Mouse (Mus musculus): ENCODE results near the gene Sik2. TPM values are rescaled to one million over a fixed set of nuclear protein-coding genes. Genes with fewer than 3 reads are reported as not detected.

The Sik2 gene
- polyA plus RNA-seq, 1 experiment from 2014 or later = 13.1 TPM

DNA sequence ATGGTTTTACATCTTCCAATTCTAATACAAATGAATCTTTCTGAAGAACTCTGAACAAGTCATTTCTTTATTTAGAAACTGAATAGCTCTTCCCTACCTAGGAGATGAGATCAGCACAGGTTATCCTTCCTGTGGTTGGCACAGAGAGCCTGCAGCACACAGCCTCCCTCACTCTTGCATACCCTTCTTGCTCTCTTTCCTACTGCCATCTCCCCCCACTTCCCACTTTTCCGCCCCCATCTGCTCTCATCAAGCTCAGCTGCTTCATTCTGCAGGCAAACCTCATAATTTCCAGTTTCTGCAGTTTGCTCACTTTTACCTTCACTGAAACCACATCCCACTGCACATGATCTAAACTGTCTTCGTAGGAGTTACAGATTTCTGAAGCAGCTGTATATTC is 42.6 kb downstream of the Sik2 start:
- H3K4me2 ChIP-seq = no peak overlapping the region
- H3K4me3 ChIP-seq (ENCODE audit: low read depth, low read length) = no peak overlapping the region
- no peak for DNase-seq (ENCODE audit: low spot score, missing footprints)
- ATAC-seq (ENCODE audit: low FRiP score) = no peak
- no peaks in the 10 kb centered on the region for H3K36me3 ChIP-seq (ENCODE audit: control insufficient read depth, insufficient read depth, low read length)
- no peaks in the 10 kb centered on the region for H3K27me3 ChIP-seq (ENCODE audit: control insufficient read depth, insufficient read depth, low read length)
- H3K9ac ChIP-seq (ENCODE audit: low read length) = no peak overlapping the region
- H3K27ac ChIP-seq (ENCODE audit: low read depth, low read length) = no peak overlapping the region
- H3K4me1 ChIP-seq (ENCODE audit: control insufficient read depth, insufficient read depth, low read length) = no peaks in the 10 kb centered on the region
- no peaks in the 10 kb centered on the region for H3K9me3 ChIP-seq (ENCODE audit: control insufficient read depth, low read length)
- WGBS = 83% methylated on average over 2 of the region's 2 CpGs

DNA sequence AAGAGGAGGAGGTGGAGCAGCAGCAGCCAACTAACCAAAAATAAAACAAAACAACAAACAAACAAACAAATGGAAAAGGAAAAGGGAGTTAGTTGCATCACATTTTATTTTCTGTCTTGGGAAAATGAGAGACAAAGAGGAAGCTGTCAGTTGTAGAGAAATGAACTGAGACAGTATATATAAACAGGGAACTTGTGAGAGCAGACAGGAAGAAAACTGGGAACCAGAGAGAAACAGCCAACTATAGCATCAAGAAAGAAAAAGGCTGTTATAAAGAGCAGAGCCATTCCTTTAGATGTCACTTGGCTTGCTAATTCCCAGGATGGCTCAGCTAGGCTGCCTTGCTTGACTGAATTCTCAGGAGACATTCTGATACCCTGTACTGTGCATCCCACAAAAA is 43.5 kb downstream of the Sik2 start:
- no peak overlapping the region for H3K27ac ChIP-seq (ENCODE audit: low read depth, low read length)

DNA sequence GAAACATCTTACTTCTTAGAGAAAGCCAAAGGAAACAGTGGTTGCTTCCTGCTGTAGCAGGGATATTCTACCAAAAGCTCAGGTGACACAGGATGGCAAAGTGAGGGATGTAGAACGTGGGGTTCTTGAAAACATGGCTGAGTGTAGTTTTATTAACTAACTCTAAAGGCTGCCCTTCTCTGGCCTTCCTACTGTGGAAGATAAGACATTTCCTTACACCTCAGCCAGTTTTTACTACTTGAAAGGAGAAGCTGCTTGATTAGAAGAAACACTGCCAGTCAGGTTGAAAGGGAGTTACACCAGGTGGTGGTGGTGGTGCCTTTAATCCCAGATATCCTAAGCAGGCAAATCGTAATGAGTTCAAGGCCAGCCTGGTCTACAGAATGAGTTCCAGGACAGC is 44.0 kb downstream of the Sik2 start:
- ATAC-seq (ENCODE audit: low FRiP score) (no peak), DNase-seq (ENCODE audit: low spot score, missing footprints) (no peak)
- Histone ChIP-seq H3K36me3 (ENCODE audit: control insufficient read depth, insufficient read depth, low read length) (no peaks in the 10 kb centered on the region), H3K4me2 (no peak overlapping the region), H3K9ac (ENCODE audit: low read length) (no peak overlapping the region), H3K27me3 (ENCODE audit: control insufficient read depth, insufficient read depth, low read length) (no peaks in the 10 kb centered on the region), H3K9me3 (ENCODE audit: control insufficient read depth, low read length) (no peaks in the 10 kb centered on the region), H3K4me3 (ENCODE audit: low read depth, low read length) (no peak overlapping the region), H3K4me1 (ENCODE audit: control insufficient read depth, insufficient read depth, low read length) (no peaks in the 10 kb centered on the region), H3K27ac (ENCODE audit: low read depth, low read length) (no peak overlapping the region)
- WGBS = 82% methylated on average over 2 of the region's 2 CpGs

More for the DNA sequence above, 43.5 kb downstream of the Sik2 start:
- Histone ChIP-seq H3K4me1 (ENCODE audit: control insufficient read depth, insufficient read depth, low read length) (no peaks in the 10 kb centered on the region), H3K9me3 (ENCODE audit: control insufficient read depth, low read length) (no peaks in the 10 kb centered on the region), H3K4me3 (ENCODE audit: low read depth, low read length) (no peak overlapping the region), H3K4me2 (no peak overlapping the region), H3K36me3 (ENCODE audit: control insufficient read depth, insufficient read depth, low read length) (no peaks in the 10 kb centered on the region), H3K9ac (ENCODE audit: low read length) (no peak overlapping the region), H3K27me3 (ENCODE audit: control insufficient read depth, insufficient read depth, low read length) (no peaks in the 10 kb centered on the region)
- ATAC-seq (ENCODE audit: low FRiP score) = no peak
- no peak for DNase-seq (ENCODE audit: low spot score, missing footprints)

DNA sequence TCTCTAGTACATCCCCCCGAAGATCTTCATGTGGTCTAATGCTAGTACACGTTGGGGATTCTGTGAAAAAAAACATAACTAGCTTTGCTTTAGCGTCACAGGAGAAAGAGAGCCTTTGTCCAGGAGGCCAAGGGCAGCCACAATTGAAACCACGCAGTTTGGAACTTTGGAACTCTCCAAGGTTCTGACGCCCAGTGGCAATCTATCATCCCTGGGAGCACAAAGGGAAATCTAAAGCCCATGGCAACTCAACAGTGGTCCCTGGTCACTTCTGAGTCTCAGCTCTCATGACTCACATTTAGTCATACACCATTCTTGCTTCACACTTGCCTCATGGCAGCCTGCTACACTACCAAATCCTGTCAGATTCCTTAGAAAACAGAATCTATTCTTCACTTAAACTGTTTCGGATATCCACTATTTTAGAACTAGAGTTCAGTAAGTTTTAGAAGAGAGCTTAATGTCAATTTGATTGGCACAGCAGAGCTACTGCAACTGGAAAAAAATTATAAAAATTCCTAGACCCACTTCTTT is 50.9 kb downstream of the Sik2 start:
- Histone ChIP-seq H3K27me3 (ENCODE audit: control insufficient read depth, insufficient read depth, low read length) (no peaks in the 10 kb centered on the region), H3K4me3 (ENCODE audit: low read depth, low read length) (no peak overlapping the region), H3K36me3 (ENCODE audit: control insufficient read depth, insufficient read depth, low read length) (no peaks in the 10 kb centered on the region), H3K9me3 (ENCODE audit: control insufficient read depth, low read length) (no peaks in the 10 kb centered on the region), H3K4me1 (ENCODE audit: control insufficient read depth, insufficient read depth, low read length) (no peaks in the 10 kb centered on the region), H3K4me2 (no peak overlapping the region), H3K9ac (ENCODE audit: low read length) (no peak overlapping the region), H3K27ac (ENCODE audit: low read depth, low read length) (no peak overlapping the region)
- ATAC-seq (ENCODE audit: low FRiP score) = no peak
- DNase-seq (ENCODE audit: low spot score, missing footprints) = peak; percentile 89
- WGBS = 55% methylated on average over 6 of the region's 6 CpGs

DNA sequence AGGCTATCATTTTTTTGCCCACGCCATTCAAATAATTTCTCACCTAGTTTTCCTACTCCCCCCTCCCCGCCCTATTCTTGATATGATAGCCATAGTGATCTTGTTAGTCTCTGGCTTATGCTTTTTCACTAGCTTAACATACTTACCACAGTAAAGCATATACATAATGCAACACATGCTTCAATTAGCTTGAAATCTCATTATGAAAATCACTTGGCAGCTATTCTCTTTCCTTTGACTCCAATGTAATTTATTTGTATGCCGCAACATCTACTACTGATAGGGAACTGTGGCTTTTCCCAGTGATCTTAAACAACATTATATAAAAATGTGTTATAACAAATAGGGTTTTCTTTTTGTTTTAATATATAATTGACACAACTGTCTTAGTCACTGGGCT is 53.7 kb downstream of the Sik2 start:
- Histone ChIP-seq H3K4me2 (no peak overlapping the region), H3K9me3 (ENCODE audit: control insufficient read depth, low read length) (no peaks in the 10 kb centered on the region), H3K4me3 (ENCODE audit: low read depth, low read length) (no peak overlapping the region), H3K36me3 (ENCODE audit: control insufficient read depth, insufficient read depth, low read length) (no peaks in the 10 kb centered on the region), H3K27me3 (ENCODE audit: control insufficient read depth, insufficient read depth, low read length) (no peaks in the 10 kb centered on the region), H3K9ac (ENCODE audit: low read length) (no peak overlapping the region), H3K4me1 (ENCODE audit: control insufficient read depth, insufficient read depth, low read length) (no peaks in the 10 kb centered on the region), H3K27ac (ENCODE audit: low read depth, low read length) (no peak overlapping the region)
- DNase-seq (ENCODE audit: low spot score, missing footprints) (no peak), ATAC-seq (ENCODE audit: low FRiP score) (no peak)
- 97% methylated on average over 3 of the region's 3 CpGs for WGBS

DNA sequence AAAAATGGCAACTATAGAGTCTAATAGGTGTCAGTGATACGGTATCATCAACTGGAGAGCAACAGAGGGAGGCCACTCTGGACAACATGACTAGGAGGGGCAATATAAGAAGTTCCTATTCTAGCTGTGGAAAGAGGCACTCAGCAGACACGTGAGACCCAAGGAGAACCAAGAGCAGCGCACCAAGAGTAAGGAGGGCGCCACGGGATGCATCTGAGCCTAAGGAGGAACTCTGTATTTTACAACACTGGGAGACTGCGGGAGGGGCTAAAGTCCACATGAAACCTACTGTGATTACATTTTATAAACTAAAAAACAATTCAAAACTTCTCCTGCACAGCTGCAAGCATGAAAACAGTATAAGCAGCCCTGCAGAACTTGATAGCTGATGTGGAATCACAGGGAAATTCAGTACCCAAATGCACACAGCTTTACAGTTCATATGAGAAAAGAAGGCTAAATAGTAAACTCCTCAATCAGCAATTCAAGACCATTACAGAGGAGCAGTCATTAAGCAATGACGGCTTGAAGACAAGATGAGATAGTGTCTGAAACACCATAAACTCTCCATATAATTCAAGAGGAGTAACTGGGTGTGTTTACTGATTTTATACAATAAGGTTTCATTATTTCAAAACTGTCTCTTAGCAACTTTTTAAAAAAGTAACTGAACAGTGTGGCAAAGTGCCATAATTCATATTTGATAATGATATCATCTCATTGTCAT is 60.6 kb downstream of the Sik2 start:
- WGBS = 95% methylated on average over 7 of the region's 7 CpGs
- no peaks in the 10 kb centered on the region for H3K4me1 ChIP-seq (ENCODE audit: control insufficient read depth, insufficient read depth, low read length)
- H3K4me2 ChIP-seq = no peak overlapping the region
- H3K27ac ChIP-seq (ENCODE audit: low read depth, low read length) = no peak overlapping the region
- no peaks in the 10 kb centered on the region for H3K9me3 ChIP-seq (ENCODE audit: control insufficient read depth, low read length)
- H3K27me3 ChIP-seq (ENCODE audit: control insufficient read depth, insufficient read depth, low read length) = no peaks in the 10 kb centered on the region
- DNase-seq (ENCODE audit: low spot score, missing footprints) (no peak), ATAC-seq (ENCODE audit: low FRiP score) (no peak)
- H3K9ac ChIP-seq (ENCODE audit: low read length) = no peak overlapping the region
- no peak overlapping the region for H3K4me3 ChIP-seq (ENCODE audit: low read depth, low read length)
- H3K36me3 ChIP-seq (ENCODE audit: control insufficient read depth, insufficient read depth, low read length) = no peaks in the 10 kb centered on the region

DNA sequence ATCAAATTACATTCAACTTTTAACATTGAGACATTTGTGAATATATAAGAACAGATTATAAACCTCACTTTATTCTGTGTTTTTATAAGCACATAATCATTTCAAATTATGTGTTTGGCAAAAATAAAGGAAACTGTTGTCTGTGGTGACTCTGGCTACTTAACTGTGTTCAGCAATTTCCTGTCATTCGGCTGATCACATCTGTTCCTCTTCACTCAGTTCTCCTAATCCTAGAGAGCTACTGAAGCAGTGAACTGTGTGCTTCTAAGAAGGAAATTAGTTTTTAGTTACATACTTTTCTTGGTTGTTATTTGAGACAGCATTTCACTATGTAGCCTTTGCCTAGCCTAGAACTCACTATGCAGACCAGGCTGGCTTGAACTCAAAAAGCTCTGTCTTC is 62.5 kb downstream of the Sik2 start:
- no peaks in the 10 kb centered on the region for H3K27me3 ChIP-seq (ENCODE audit: control insufficient read depth, insufficient read depth, low read length)
- H3K4me3 ChIP-seq (ENCODE audit: low read depth, low read length) = no peak overlapping the region
- H3K36me3 ChIP-seq (ENCODE audit: control insufficient read depth, insufficient read depth, low read length) = no peaks in the 10 kb centered on the region
- H3K4me2 ChIP-seq = no peak overlapping the region
- no peak overlapping the region for H3K9ac ChIP-seq (ENCODE audit: low read length)
- H3K4me1 ChIP-seq (ENCODE audit: control insufficient read depth, insufficient read depth, low read length) = no peaks in the 10 kb centered on the region
- no peak overlapping the region for H3K27ac ChIP-seq (ENCODE audit: low read depth, low read length)
- 63% methylated on average over 1 of the region's 1 CpGs for WGBS
- ATAC-seq (ENCODE audit: low FRiP score) (no peak), DNase-seq (ENCODE audit: low spot score, missing footprints) (no peak)
- no peaks in the 10 kb centered on the region for H3K9me3 ChIP-seq (ENCODE audit: control insufficient read depth, low read length)

DNA sequence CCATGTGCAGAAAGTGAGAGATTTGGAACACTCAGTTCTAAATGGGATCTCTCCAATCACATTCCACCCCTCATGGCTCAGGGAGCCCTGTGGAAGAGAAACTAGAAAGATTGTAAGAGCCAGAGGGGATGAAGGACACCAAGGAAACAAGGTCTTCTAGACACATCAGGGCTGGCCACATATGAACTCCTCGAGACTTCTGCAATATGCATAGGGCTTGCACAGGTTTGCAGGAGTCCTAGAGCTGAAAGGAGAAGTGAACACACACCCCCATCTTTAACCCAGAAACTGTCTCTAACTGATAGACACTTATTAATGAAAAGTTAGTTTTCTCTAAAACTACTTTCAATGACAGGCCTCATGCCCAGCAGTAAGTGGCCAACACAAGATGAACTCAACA is 64.0 kb downstream of the Sik2 start:
- H3K27ac ChIP-seq (ENCODE audit: low read depth, low read length) = no peak overlapping the region
- H3K9ac ChIP-seq (ENCODE audit: low read length) = no peak overlapping the region
- no peak for DNase-seq (ENCODE audit: low spot score, missing footprints)
- no peaks in the 10 kb centered on the region for H3K27me3 ChIP-seq (ENCODE audit: control insufficient read depth, insufficient read depth, low read length)
- no peaks in the 10 kb centered on the region for H3K4me1 ChIP-seq (ENCODE audit: control insufficient read depth, insufficient read depth, low read length)
- H3K4me3 ChIP-seq (ENCODE audit: low read depth, low read length) = no peak overlapping the region
- WGBS = 100% methylated on average over 1 of the region's 1 CpGs
- no peak for ATAC-seq (ENCODE audit: low FRiP score)
- H3K36me3 ChIP-seq (ENCODE audit: control insufficient read depth, insufficient read depth, low read length) = no peaks in the 10 kb centered on the region
- H3K9me3 ChIP-seq (ENCODE audit: control insufficient read depth, low read length) = no peaks in the 10 kb centered on the region
- H3K4me2 ChIP-seq = no peak overlapping the region

DNA sequence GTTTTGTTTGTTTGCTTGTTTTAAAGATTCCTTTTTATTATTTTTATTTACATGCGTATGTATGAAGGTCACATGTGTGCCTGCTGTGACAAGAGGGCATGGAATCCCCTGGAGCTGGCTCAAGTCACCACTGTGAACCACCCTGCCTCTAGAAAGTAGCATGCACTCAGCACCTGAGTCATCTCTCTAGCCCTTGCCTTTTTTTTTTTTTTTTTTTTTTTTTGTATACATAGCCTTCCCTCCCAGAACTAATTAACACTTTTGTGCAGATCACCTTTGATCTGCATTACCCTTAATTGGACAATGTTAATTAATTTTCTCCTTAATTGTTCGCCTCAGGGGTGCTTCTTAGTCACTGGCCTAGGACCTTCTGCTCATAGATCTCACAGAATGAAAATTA is 66.2 kb downstream of the Sik2 start:
- no peaks in the 10 kb centered on the region for H3K27me3 ChIP-seq (ENCODE audit: control insufficient read depth, insufficient read depth, low read length)
- DNase-seq (ENCODE audit: low spot score, missing footprints) (no peak), ATAC-seq (ENCODE audit: low FRiP score) (no peak)
- WGBS = 84% methylated on average over 2 of the region's 2 CpGs
- no peaks in the 10 kb centered on the region for H3K9me3 ChIP-seq (ENCODE audit: control insufficient read depth, low read length)
- no peaks in the 10 kb centered on the region for H3K4me1 ChIP-seq (ENCODE audit: control insufficient read depth, insufficient read depth, low read length)
- H3K9ac ChIP-seq (ENCODE audit: low read length) = no peak overlapping the region
- no peak overlapping the region for H3K27ac ChIP-seq (ENCODE audit: low read depth, low read length)
- H3K4me3 ChIP-seq (ENCODE audit: low read depth, low read length) = no peak overlapping the region
- H3K36me3 ChIP-seq (ENCODE audit: control insufficient read depth, insufficient read depth, low read length) = no peaks in the 10 kb centered on the region
- H3K4me2 ChIP-seq = no peak overlapping the region
